Mouse (Mus musculus): ENCODE results near the gene Apobec1. TPM values are rescaled to one million over a fixed set of nuclear protein-coding genes. Genes with fewer than 3 reads are reported as not detected.
"Not testable (repeated sequence)": the region's sequence is repeated elsewhere in the genome, so short reads cannot be mapped to it uniquely, and the experiment has no call there.

The Apobec1 gene
- 2.9 and 3.8 TPM in 2 replicates for polyA plus RNA-seq (2015; fragmentation: Nextera tagmentation; extraction: Ambion mirVana)

- ATAC-seq, result peak; percentile 79
- H3K27ac ChIP-seq, result no peak within 1 kb of the TSS
Measured at GRCm38 (mm10) chr6:122602242-122602991, at the start of gene Apobec1. Gene Apobec1, minus strand, starts transcription at chr6:122602444.

GRCm38 (mm10) chr6:122650398-122650980 lies 48.2 kb upstream of the Apobec1 start:
- ATAC-seq, result no peak
- H3K9me3 ChIP-seq (replicated peaks), result no peaks in the 10 kb centered on the region
- no peak overlapping the region for H3K27ac ChIP-seq
- H3K4me1 ChIP-seq, result no peaks in the 10 kb centered on the region
- H3K4me2 ChIP-seq, result no peak overlapping the region
- H3K4me3 ChIP-seq, result no peak overlapping the region
- no peaks in the 10 kb centered on the region for H3K27me3 ChIP-seq
- no peak overlapping the region for H3K9ac ChIP-seq
- H3K36me3 ChIP-seq (ENCODE audit: poor library complexity, severe bottlenecking), result no peaks in the 10 kb centered on the region
- 76% methylated on average over 5 of the region's 5 CpGs for WGBS

More at GRCm38 (mm10) chr6:122602242-122602991, at the start of gene Apobec1:
- H3K27me3 ChIP-seq, result no peaks in the 10 kb centered on the region
- no peaks in the 10 kb centered on the region for H3K36me3 ChIP-seq (ENCODE audit: poor library complexity, severe bottlenecking)
- peak within 1 kb of the TSS; percentile 58 for H3K9ac ChIP-seq
- peaks cover 13% of the 10 kb centered on the region for H3K4me1 ChIP-seq
- WGBS, result 8% methylated on average over 22 of the region's 22 CpGs
- H3K4me2 ChIP-seq, result peak within 1 kb of the TSS; percentile 61
- H3K9me3 ChIP-seq (replicated peaks), result no peaks in the 10 kb centered on the region
- H3K4me3 ChIP-seq, result peak within 1 kb of the TSS; percentile 41

- Histone ChIP-seq H3K4me3 (no peak overlapping the region), H3K27me3 (no peaks in the 10 kb centered on the region), H3K36me3 (ENCODE audit: poor library complexity, severe bottlenecking) (no peaks in the 10 kb centered on the region), H3K4me1 (no peaks in the 10 kb centered on the region), H3K9me3 (replicated peaks) (no peaks in the 10 kb centered on the region), H3K9ac (no peak overlapping the region), H3K27ac (no peak overlapping the region), H3K4me2 (no peak overlapping the region)
- ATAC-seq, result no peak
- 84% methylated on average over 3 of the region's 3 CpGs for WGBS
Measured at GRCm38 (mm10) chr6:122649903-122650302, 47.7 kb upstream of the Apobec1 start.

GRCm38 (mm10) chr6:122644196-122644595 lies 42.0 kb upstream of the Apobec1 start:
- 92% methylated on average over 21 of the region's 21 CpGs for WGBS
- not testable (repeated sequence) for H3K36me3 ChIP-seq (ENCODE audit: poor library complexity, severe bottlenecking); ATAC-seq

GRCm38 (mm10) chr6:122637566-122637965 lies 35.3 kb upstream of the Apobec1 start:
- not testable (repeated sequence) for H3K27me3 ChIP-seq; H3K4me3 ChIP-seq; H3K4me1 ChIP-seq; H3K9me3 ChIP-seq (replicated peaks); H3K27ac ChIP-seq; H3K4me2 ChIP-seq; H3K36me3 ChIP-seq (ENCODE audit: poor library complexity, severe bottlenecking); H3K9ac ChIP-seq; ATAC-seq
- WGBS, result 91% methylated on average over 4 of the region's 4 CpGs

More at GRCm38 (mm10) chr6:122644196-122644595, 42.0 kb upstream of the Apobec1 start:
- H3K4me3 ChIP-seq; H3K9me3 ChIP-seq (replicated peaks); H3K4me1 ChIP-seq; H3K27ac ChIP-seq; H3K9ac ChIP-seq; H3K27me3 ChIP-seq; H3K4me2 ChIP-seq: not testable (repeated sequence)

GRCm38 (mm10) chr6:122636666-122637065 lies 34.4 kb upstream of the Apobec1 start:
- H3K4me3 ChIP-seq, result no peak overlapping the region
- H3K4me2 ChIP-seq, result no peak overlapping the region
- H3K27ac ChIP-seq, result no peak overlapping the region
- H3K9ac ChIP-seq, result no peak overlapping the region
- no peak for ATAC-seq
- WGBS, result 84% methylated on average over 3 of the region's 3 CpGs
- no peaks in the 10 kb centered on the region for H3K36me3 ChIP-seq (ENCODE audit: poor library complexity, severe bottlenecking)
- H3K27me3 ChIP-seq, result no peaks in the 10 kb centered on the region
- H3K9me3 ChIP-seq (replicated peaks), result no peaks in the 10 kb centered on the region
- H3K4me1 ChIP-seq, result no peaks in the 10 kb centered on the region

- no peaks in the 10 kb centered on the region for H3K9me3 ChIP-seq (replicated peaks)
- no peaks in the 10 kb centered on the region for H3K27me3 ChIP-seq
- no peak overlapping the region for H3K4me3 ChIP-seq
- ATAC-seq, result no peak
- H3K4me2 ChIP-seq, result no peak overlapping the region
- WGBS, result 91% methylated on average over 7 of the region's 7 CpGs
- H3K4me1 ChIP-seq, result no peaks in the 10 kb centered on the region
- H3K27ac ChIP-seq, result no peak overlapping the region
- no peaks in the 10 kb centered on the region for H3K36me3 ChIP-seq (ENCODE audit: poor library complexity, severe bottlenecking)
- no peak overlapping the region for H3K9ac ChIP-seq
Measured at GRCm38 (mm10) chr6:122635315-122635714, 33.1 kb upstream of the Apobec1 start.

- WGBS, result 57% methylated on average over 9 of the region's 9 CpGs
- H3K4me2 ChIP-seq, result no peak overlapping the region
- H3K27ac ChIP-seq, result no peak overlapping the region
- no peaks in the 10 kb centered on the region for H3K4me1 ChIP-seq
- no peaks in the 10 kb centered on the region for H3K9me3 ChIP-seq (replicated peaks)
- no peak for ATAC-seq
- H3K36me3 ChIP-seq (ENCODE audit: poor library complexity, severe bottlenecking), result no peaks in the 10 kb centered on the region
- H3K9ac ChIP-seq, result no peak overlapping the region
- H3K27me3 ChIP-seq, result no peaks in the 10 kb centered on the region
- H3K4me3 ChIP-seq, result no peak overlapping the region
Measured at GRCm38 (mm10) chr6:122633411-122633810, 31.2 kb upstream of the Apobec1 start.

GRCm38 (mm10) chr6:122627469-122628108 lies 25.3 kb upstream of the Apobec1 start:
- Histone ChIP-seq H3K27ac (no peak overlapping the region), H3K4me1 (no peaks in the 10 kb centered on the region), H3K9ac (no peak overlapping the region), H3K4me2 (0 out of 2 replicates have a peak overlapping the region, but pooled peaks have one; percentile 12), H3K4me3 (no peak overlapping the region), H3K36me3 (ENCODE audit: poor library complexity, severe bottlenecking) (no peaks in the 10 kb centered on the region), H3K9me3 (replicated peaks) (no peaks in the 10 kb centered on the region), H3K27me3 (no peaks in the 10 kb centered on the region)
- ATAC-seq, result no peak
- WGBS, result 52% methylated on average over 20 of the region's 20 CpGs

- no peak within 1 kb of the TSS for H3K4me3 ChIP-seq
- H3K27me3 ChIP-seq, result no peaks in the 10 kb centered on the region
- WGBS, result 89% methylated on average over 8 of the region's 8 CpGs
- no peak within 1 kb of the TSS for H3K4me2 ChIP-seq
- H3K4me1 ChIP-seq, result no peaks in the 10 kb centered on the region
- no peak for ATAC-seq
- H3K9me3 ChIP-seq (replicated peaks), result no peaks in the 10 kb centered on the region
- H3K9ac ChIP-seq, result no peak within 1 kb of the TSS
- no peak within 1 kb of the TSS for H3K27ac ChIP-seq
- H3K36me3 ChIP-seq (ENCODE audit: poor library complexity, severe bottlenecking), result no peaks in the 10 kb centered on the region
Measured at GRCm38 (mm10) chr6:122626110-122626509, 23.9 kb upstream of the Apobec1 start, which contains the start of gene Dppa3. Gene Dppa3, plus strand, starts transcription at chr6:122626410.

GRCm38 (mm10) chr6:122625156-122625555 lies 22.9 kb upstream of the Apobec1 start:
- Histone ChIP-seq H3K4me2 (no peak overlapping the region), H3K27ac (no peak overlapping the region), H3K4me1 (no peaks in the 10 kb centered on the region), H3K9ac (no peak overlapping the region), H3K36me3 (ENCODE audit: poor library complexity, severe bottlenecking) (no peaks in the 10 kb centered on the region), H3K4me3 (no peak overlapping the region), H3K27me3 (no peaks in the 10 kb centered on the region), H3K9me3 (replicated peaks) (no peaks in the 10 kb centered on the region)
- 85% methylated on average over 4 of the region's 4 CpGs for WGBS
- no peak for ATAC-seq

- no peaks in the 10 kb centered on the region for H3K9me3 ChIP-seq (replicated peaks)
- no peak overlapping the region for H3K9ac ChIP-seq
- no peak overlapping the region for H3K4me3 ChIP-seq
- H3K36me3 ChIP-seq (ENCODE audit: poor library complexity, severe bottlenecking), result no peaks in the 10 kb centered on the region
- no peaks in the 10 kb centered on the region for H3K4me1 ChIP-seq
- 25% methylated on average over 5 of the region's 5 CpGs for WGBS
- H3K27ac ChIP-seq, result no peak overlapping the region
- 0 out of 2 replicates have a peak, but pooled peaks have one; percentile 27 for ATAC-seq
- no peak overlapping the region for H3K4me2 ChIP-seq
- H3K27me3 ChIP-seq, result no peaks in the 10 kb centered on the region
Measured at GRCm38 (mm10) chr6:122624480-122624879, 22.2 kb upstream of the Apobec1 start.
